Mouse (Mus musculus) limb, embryonic 14.5 days (tissue): ENCODE results near the gene Myh9. TPM values are rescaled to one million over a fixed set of nuclear protein-coding genes. Genes with fewer than 3 reads are reported as not detected.
"Not testable (repeated sequence)": the region's sequence is repeated elsewhere in the genome, so short reads cannot be mapped to it uniquely, and the experiment has no call there.

Experiments
- ATAC-seq: fragments of 200-750 bp; cut with Nextera tagmentation; 2 replicates; pipeline ENCODE4 v1.8.0; 2017; ENCODE audit warnings: low read depth, moderate number of reproducible peaks, moderate TSS enrichment; ENCODE audit not compliant: low FRiP score
- DNase-seq: peaks from one replicate; pipeline ENCODE4 v3.0.0-alpha.2; 2015; ENCODE audit warnings: low spot score
- H3K27ac ChIP-seq: fragments of 300-500 bp; sonication (generic); replicated peaks from 2 replicates; pipeline ENCODE4 v1.5.1; 2014; ENCODE audit warnings: low read depth, mild to moderate bottlenecking, low read length, moderate library complexity, mixed read lengths
- H3K27me3 ChIP-seq: fragments of 300-500 bp; sonication (generic); 2 replicates; pipeline ENCODE4 v1.6.1; 2014; ENCODE audit warnings: low read length, mixed read lengths; ENCODE audit not compliant: control insufficient read depth, insufficient read depth
- H3K36me3 ChIP-seq: fragments of 300-500 bp; sonication (generic); 2 replicates; pipeline ENCODE4 v1.6.1; 2014; ENCODE audit warnings: mild to moderate bottlenecking, low read length, moderate library complexity, mixed read lengths; ENCODE audit not compliant: control insufficient read depth, insufficient read depth
- H3K4me1 ChIP-seq: fragments of 300-500 bp; sonication (generic); 2 replicates; pipeline ENCODE4 v1.6.1; 2014; ENCODE audit warnings: antibody characterized with exemption, low read length, mixed read lengths; ENCODE audit not compliant: control insufficient read depth, insufficient read depth
- H3K4me2 ChIP-seq: fragments of 300-500 bp; sonication (generic); replicated peaks from 2 replicates; pipeline ENCODE4 v1.6.1; 2014; ENCODE audit warnings: low read depth, mild to moderate bottlenecking, low read length, moderate library complexity; ENCODE audit not compliant: severe bottlenecking
- H3K4me3 ChIP-seq: fragments of 300-500 bp; sonication (generic); replicated peaks from 2 replicates; pipeline ENCODE4 v1.5.1; 2014; ENCODE audit warnings: low read length
- H3K9ac ChIP-seq: fragments of 300-500 bp; sonication (generic); 2 replicates; pipeline ENCODE4 v1.6.1; 2014; ENCODE audit warnings: mild to moderate bottlenecking, low read depth, low read length, moderate library complexity; ENCODE audit not compliant: severe bottlenecking
- H3K9me3 ChIP-seq: fragments of 300-500 bp; sonication (generic); 2 replicates; pipeline ENCODE4 v1.6.1; 2016; ENCODE audit warnings: low read length; ENCODE audit not compliant: control insufficient read depth
- POLR2A ChIP-seq: fragments of 200-500 bp; IDR thresholded peaks from 2 replicates; pipeline ENCODE4 v1.8.0; 2012; ENCODE audit warnings: inconsistent platforms, mild to moderate bottlenecking, moderate library complexity, borderline replicate concordance; ENCODE audit not compliant: insufficient read depth, insufficient read length; ENCODE audit errors: extremely low read depth
- WGBS: fragments of 180-500 bp; shearing (Covaris S2); extraction: QIAGEN DNeasy Blood & Tissue Kit; methylation state at CpG from one replicate; pipeline ENCODE4 v1.1.7; 2014; 5-methylcytosine and 5-hydroxymethylcytosine counted together
- polyA plus RNA-seq, 2 experiments: library from polyadenylated mRNA; depleted of rRNA in 1 of 2; stranded (reverse) in 1 of 2; unstranded in 1 of 2; fragments of >200 nt; fragmentation: Nextera tagmentation in 1 of 2; extraction: Ambion mirVana in 1 of 2; gene quantifications; 2 replicates each; pipeline versions ENCODE4 v1.2.1 to v1.2.3; 2012 to 2014

Gene Myh9
- polyA plus RNA-seq, 2 experiments, result 46.7 to 53.2 TPM

DNA sequence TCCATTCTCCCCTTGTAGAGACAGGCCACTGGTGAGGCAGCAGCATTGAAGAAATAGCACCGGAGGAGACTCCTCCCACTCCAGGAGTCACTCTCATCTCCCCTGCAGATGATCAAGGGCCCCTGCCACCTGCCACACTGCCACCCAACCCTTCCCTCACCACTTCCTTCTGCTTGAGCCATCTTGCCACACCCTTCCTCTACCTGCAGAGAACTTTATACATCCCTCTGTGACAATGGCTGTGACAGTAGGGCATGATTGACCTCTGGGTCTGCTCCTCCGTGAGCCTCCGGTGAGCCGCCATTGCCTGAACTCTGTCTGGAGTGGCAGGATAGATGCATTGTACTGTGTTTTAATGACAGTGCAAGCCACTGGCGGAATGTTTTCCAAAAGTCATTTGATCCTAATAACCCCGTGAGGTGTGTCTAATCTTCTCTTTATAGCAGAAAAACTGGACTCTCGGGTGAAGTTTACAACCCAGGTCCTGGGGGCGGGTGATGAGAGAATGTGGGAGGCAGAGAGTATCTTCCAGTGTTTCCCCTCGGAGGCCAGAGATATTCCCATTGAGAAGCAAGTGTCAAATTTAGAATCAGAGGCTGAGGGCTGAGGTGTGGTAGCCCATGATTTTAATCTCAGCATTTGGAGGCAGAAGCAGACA, 7.7 kb upstream of the Myh9 start:
- no peak overlapping the region for H3K4me3 ChIP-seq
- H3K9me3 ChIP-seq, result no peaks in the 10 kb centered on the region
- ATAC-seq (no peak), DNase-seq (no peak)
- H3K9ac ChIP-seq, result no peak overlapping the region
- WGBS, result 65% methylated on average over 9 of the region's 9 CpGs
- H3K27me3 ChIP-seq, result no peaks in the 10 kb centered on the region
- TF ChIP-seq POLR2A, result no peak
- H3K36me3 ChIP-seq, result no peaks in the 10 kb centered on the region
- H3K4me2 ChIP-seq, result no peak overlapping the region
- H3K4me1 ChIP-seq, result no peaks in the 10 kb centered on the region
- H3K27ac ChIP-seq, result no peak overlapping the region

DNA sequence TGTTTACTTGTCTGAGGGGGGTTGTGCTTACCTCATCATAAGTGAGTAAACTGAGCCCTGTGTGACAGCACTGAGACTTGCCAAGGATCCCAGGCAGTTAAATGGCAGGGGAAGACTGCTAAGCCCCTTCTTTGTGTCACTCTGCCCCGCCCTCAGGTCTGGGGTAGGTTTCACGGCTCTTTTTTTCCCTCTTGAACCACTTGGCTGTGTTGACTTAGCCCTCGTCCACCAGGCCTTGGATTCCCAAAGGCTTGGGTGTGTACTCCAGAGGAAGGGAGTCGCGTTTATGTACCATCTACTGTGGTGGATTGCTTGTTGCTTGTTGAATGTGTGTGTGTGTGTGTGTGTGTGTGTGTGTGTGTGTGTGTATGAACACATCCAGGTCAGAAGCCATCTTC, 7.1 kb upstream of the Myh9 start:
- ATAC-seq (no peak), DNase-seq (no peak)
- Histone ChIP-seq H3K4me2 (no peak overlapping the region), H3K9me3 (no peaks in the 10 kb centered on the region), H3K9ac (no peak overlapping the region), H3K4me1 (no peaks in the 10 kb centered on the region), H3K36me3 (no peaks in the 10 kb centered on the region), H3K4me3 (no peak overlapping the region), H3K27ac (no peak overlapping the region), H3K27me3 (no peaks in the 10 kb centered on the region)
- WGBS, result 69% methylated on average over 5 of the region's 5 CpGs
- TF ChIP-seq POLR2A, result no peak

DNA sequence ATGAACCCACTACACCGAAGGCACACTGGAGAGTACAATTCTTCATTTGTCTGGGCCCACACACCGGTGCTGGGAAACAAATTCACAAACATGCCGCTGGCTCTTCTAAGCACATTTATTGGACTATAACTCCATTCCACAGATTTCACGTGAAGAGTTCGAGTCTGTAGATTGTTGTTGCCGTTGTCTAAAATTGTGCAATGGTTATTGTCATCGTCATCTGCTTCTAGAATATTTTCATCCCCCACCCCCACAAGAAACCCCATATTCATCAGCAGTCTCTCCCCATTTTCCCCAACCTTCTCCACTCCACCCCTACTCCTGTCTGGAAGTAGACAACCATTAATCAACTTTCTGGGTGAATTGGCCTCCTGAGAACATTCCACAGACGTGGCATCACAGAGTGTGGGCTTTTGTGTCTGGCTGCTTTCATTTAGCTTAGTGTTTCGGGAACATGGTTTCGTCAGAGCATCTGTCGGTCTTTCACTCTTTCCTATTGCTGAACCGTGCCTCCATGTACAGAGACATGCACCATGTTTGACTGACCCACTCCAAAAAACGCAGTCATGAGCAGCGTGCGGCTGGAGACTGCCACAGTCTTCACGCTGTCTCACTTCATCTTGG, 6.6 kb upstream of the Myh9 start:
- no peaks in the 10 kb centered on the region for H3K9me3 ChIP-seq
- H3K4me2 ChIP-seq, result no peak overlapping the region
- ATAC-seq (no peak), DNase-seq (no peak)
- H3K9ac ChIP-seq, result no peak overlapping the region
- no peaks in the 10 kb centered on the region for H3K4me1 ChIP-seq
- no peak for TF ChIP-seq POLR2A
- H3K4me3 ChIP-seq, result no peak overlapping the region
- H3K27ac ChIP-seq, result no peak overlapping the region
- no peaks in the 10 kb centered on the region for H3K27me3 ChIP-seq
- H3K36me3 ChIP-seq, result no peaks in the 10 kb centered on the region
- WGBS, result 80% methylated on average over 16 of the region's 16 CpGs

DNA sequence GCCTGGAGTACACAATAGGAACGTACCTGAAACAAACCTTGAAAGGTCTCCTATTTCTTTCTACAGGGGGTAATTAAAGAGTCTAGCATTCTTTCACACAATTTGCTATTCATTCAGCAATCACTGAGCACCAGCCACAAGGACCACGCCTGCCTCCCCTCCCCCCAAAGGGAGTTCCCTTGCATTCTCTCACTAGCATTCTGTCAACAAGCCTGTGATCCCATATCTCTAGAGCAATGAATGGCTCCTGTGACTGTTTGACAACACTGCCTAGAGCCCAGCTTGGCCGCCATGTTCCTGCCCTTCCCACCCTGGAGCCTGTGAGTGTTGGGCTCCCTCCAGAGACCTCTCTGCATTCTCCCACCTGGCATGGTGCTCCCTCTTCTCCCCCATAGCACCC, 5.9 kb upstream of the Myh9 start:
- H3K4me2 ChIP-seq, result no peak overlapping the region
- no peaks in the 10 kb centered on the region for H3K9me3 ChIP-seq
- no peak for TF ChIP-seq POLR2A
- no peaks in the 10 kb centered on the region for H3K27me3 ChIP-seq
- no peaks in the 10 kb centered on the region for H3K36me3 ChIP-seq
- WGBS, result 63% methylated on average over 3 of the region's 3 CpGs
- H3K4me3 ChIP-seq, result no peak overlapping the region
- H3K4me1 ChIP-seq, result no peaks in the 10 kb centered on the region
- no peak overlapping the region for H3K9ac ChIP-seq
- H3K27ac ChIP-seq, result no peak overlapping the region
- DNase-seq (no peak), ATAC-seq (no peak)

DNA sequence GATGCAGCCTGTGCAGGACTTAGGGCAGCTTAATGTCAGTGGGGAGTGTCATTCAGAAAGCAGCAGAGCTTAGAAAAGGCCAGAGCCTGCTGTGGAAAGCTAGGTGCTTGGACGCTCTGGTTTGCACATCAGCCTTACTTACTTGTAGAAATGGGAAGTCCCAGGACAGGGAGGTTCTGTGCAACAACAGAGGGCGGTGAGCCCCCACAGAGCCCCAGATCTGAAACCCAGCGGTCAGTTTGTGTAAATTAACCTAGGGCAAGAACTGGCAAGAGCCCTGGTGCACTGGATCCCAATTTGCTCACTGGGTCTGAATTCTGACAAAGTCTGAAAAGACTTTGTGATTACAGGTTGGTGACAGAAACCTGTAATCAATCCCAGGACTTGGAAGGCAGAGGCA, 5.1 kb upstream of the Myh9 start:
- Histone ChIP-seq H3K9ac (no peak overlapping the region), H3K9me3 (no peaks in the 10 kb centered on the region), H3K4me2 (no peak overlapping the region), H3K27ac (no peak overlapping the region), H3K4me1 (no peaks in the 10 kb centered on the region), H3K36me3 (no peaks in the 10 kb centered on the region), H3K27me3 (no peaks in the 10 kb centered on the region), H3K4me3 (no peak overlapping the region)
- ATAC-seq, result no peak
- no peak for TF ChIP-seq POLR2A
- 79% methylated on average over 3 of the region's 3 CpGs for WGBS
- no peak for DNase-seq

DNA sequence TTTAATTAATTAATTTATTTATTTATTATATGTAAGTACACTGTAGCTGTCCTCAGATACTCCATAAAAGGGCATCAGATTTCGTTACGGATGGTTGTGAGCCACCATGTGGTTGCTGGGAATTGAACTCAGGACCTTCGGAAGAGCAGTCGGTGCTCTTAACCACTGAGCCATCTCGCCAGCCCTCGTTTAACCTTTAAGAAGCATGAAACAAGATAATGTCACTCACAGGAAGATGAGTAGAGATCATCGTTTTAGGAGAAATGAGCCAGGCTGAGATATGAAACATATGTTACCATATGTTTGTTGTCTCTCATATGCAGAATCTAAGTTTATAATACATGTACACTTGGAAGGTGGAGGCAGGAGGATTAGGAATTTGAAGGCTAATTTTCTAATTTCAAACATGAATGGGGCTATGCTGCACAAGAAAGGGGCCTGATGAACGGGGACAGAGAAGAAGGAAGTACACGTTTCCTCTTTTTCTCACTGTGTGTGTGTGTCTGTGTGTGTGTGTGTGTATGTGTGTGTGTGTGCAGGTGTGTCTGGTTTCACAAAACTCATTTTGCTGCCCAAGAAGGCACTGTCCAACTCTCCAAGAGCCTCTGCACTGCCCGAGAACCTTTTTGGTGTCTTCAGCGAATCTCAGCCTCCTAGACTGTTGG, 4.1 kb upstream of the Myh9 start:
- H3K9me3 ChIP-seq, DNase-seq, H3K4me1 ChIP-seq, H3K9ac ChIP-seq, H3K4me3 ChIP-seq, ATAC-seq, H3K36me3 ChIP-seq, H3K27me3 ChIP-seq, H3K4me2 ChIP-seq, H3K27ac ChIP-seq: not testable (repeated sequence)
- WGBS, result 84% methylated on average over 11 of the region's 11 CpGs
